Mouse (Mus musculus) heart, embryonic 12.5 days (tissue): ENCODE results near the gene Gm26938. TPM values are rescaled to one million over a fixed set of nuclear protein-coding genes. Genes with fewer than 3 reads are reported as not detected.

ENCODE experiments used
- ATAC-seq: fragments of 200-750 bp; cut with Nextera tagmentation; 2 replicates; pipeline ENCODE4 v1.8.0; 2017; ENCODE audit warnings: moderate TSS enrichment, moderate library complexity; ENCODE audit not compliant: insufficient number of reproducible peaks, low FRiP score
- H3K27ac ChIP-seq: fragments of 300-500 bp; sonication (generic); 2 replicates; pipeline ENCODE4 v1.5.1; 2016; ENCODE audit warnings: mild to moderate bottlenecking, moderate library complexity; ENCODE audit not compliant: poor library complexity, severe bottlenecking
- H3K27me3 ChIP-seq: fragments of 300-500 bp; sonication (generic); replicated peaks from 2 replicates; pipeline ENCODE4 v1.6.1; 2016; ENCODE audit warnings: mild to moderate bottlenecking, moderate library complexity
- H3K36me3 ChIP-seq: fragments of 300-500 bp; sonication (generic); 2 replicates; pipeline ENCODE4 v1.6.1; 2016; ENCODE audit warnings: mild to moderate bottlenecking, moderate library complexity
- H3K4me1 ChIP-seq: fragments of 300-500 bp; sonication (generic); replicated peaks from 2 replicates; pipeline ENCODE4 v1.6.1; 2016; ENCODE audit warnings: mild to moderate bottlenecking
- H3K4me2 ChIP-seq: fragments of 300-500 bp; sonication (generic); 2 replicates; pipeline ENCODE4 v1.6.1; 2016; ENCODE audit warnings: mild to moderate bottlenecking, moderate library complexity
- H3K4me3 ChIP-seq: fragments of 300-500 bp; sonication (generic); 2 replicates; pipeline ENCODE4 v1.5.1; 2016; ENCODE audit warnings: mild to moderate bottlenecking
- H3K9ac ChIP-seq: fragments of 300-500 bp; sonication (generic); 2 replicates; pipeline ENCODE4 v1.6.1; 2016; ENCODE audit warnings: mild to moderate bottlenecking, moderate library complexity
- H3K9me3 ChIP-seq: fragments of 300-500 bp; sonication (generic); replicated peaks from 2 replicates; pipeline ENCODE4 v1.6.1; 2016; ENCODE audit warnings: mild to moderate bottlenecking, moderate library complexity
- WGBS: fragments of 180-500 bp; shearing (Covaris S2); methylation state at CpG from one replicate; pipeline ENCODE4 v1.1.7; 2016; 5-methylcytosine and 5-hydroxymethylcytosine counted together
- polyA plus RNA-seq: library from polyadenylated mRNA; unstranded; fragments of >200 nt; fragmentation: Nextera tagmentation; extraction: Ambion mirVana; gene quantifications from 2 replicates; pipeline ENCODE4 v1.2.1, GENCODE M21; 2016

The Gm26938 gene
- polyA plus RNA-seq, 1 experiment from 2014 or later = not detected

DNA sequence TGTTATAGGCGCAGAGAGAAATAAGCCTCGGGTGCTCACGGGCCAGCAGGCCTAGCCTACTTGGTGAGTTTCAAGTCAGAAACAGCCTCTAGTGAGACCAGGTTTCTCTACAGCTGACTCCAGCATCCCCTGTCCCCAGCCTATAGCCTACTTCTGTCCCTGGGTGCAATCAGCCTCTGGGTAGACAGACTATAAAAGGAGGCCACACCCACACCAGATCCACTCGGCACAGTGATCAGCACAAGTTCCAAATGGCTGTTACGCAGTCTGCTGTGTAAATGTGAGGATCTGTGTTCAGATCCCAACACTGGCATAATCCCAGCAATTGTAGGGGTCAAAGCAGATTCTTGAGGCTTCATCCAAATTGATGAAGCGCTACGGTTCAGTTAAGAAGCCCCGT lies 23.0 kb downstream of the Gm26938 start:
- Histone ChIP-seq H3K27me3 (no peaks in the 10 kb centered on the region), H3K27ac (peak overlapping the region; percentile 88), H3K36me3 (peaks cover 30% of the 10 kb centered on the region), H3K4me1 (peaks cover 60% of the 10 kb centered on the region), H3K9ac (no peak overlapping the region), H3K4me3 (no peak overlapping the region), H3K9me3 (no peaks in the 10 kb centered on the region), H3K4me2 (peak overlapping the region; percentile 46; the same call in 1 of the 2 replicates)
- WGBS = 68% methylated on average over 8 of the region's 8 CpGs
- no peak for ATAC-seq

DNA sequence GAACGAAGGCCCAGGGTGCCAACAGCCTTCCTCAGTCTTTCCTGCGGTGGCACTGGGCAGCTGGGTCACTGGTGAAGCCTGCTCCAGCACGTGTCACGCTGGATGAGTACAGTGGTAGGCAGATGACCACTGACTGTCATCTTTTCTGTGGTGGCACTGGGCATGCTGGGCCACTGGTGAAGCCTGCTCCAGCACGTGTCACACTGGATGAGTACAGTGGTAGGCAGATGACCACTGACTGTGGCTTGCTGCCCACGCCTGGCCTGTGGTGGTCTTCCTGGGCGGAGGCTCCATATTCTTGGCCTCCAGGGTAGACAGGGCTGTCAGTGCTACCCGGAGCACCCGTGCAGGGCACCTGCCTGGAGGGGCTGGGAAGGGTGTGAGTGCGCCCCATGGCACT lies 24.3 kb downstream of the Gm26938 start:
- H3K4me2 ChIP-seq = no peak overlapping the region
- H3K36me3 ChIP-seq = peaks cover 30% of the 10 kb centered on the region
- H3K27me3 ChIP-seq = no peaks in the 10 kb centered on the region
- 91% methylated on average over 10 of the region's 10 CpGs for WGBS
- H3K4me3 ChIP-seq = no peak overlapping the region
- H3K9me3 ChIP-seq = no peaks in the 10 kb centered on the region
- no peak overlapping the region for H3K27ac ChIP-seq
- H3K4me1 ChIP-seq = peaks cover 73% of the 10 kb centered on the region
- no peak for ATAC-seq
- no peak overlapping the region for H3K9ac ChIP-seq

DNA sequence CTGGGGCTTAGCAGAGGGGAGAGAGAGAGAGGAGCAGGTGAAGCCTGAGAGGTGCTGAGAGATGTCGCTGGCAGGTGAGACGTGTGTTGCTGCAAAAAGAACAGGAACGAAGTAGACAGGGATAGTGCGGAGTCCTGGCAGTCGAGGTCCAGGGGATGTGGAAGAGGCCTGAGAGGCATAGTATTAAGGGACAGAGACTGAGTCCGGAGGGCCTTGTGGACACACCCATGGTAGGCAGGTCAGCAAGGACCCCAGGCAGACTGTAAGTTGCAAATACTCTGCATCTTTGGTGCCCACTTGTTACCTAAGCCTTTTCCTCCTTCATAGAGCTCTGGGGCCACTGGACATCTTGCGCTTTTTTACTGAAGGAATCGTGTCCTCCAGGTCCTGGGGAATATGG lies 25.0 kb downstream of the Gm26938 start:
- no peak for ATAC-seq
- Histone ChIP-seq H3K4me1 (peaks cover 80% of the 10 kb centered on the region), H3K27ac (peak overlapping the region; percentile 45), H3K36me3 (peaks cover 30% of the 10 kb centered on the region), H3K9me3 (no peaks in the 10 kb centered on the region), H3K9ac (no peak overlapping the region), H3K4me3 (no peak overlapping the region), H3K27me3 (no peaks in the 10 kb centered on the region), H3K4me2 (no peak overlapping the region)
- 84% methylated on average over 8 of the region's 8 CpGs for WGBS

DNA sequence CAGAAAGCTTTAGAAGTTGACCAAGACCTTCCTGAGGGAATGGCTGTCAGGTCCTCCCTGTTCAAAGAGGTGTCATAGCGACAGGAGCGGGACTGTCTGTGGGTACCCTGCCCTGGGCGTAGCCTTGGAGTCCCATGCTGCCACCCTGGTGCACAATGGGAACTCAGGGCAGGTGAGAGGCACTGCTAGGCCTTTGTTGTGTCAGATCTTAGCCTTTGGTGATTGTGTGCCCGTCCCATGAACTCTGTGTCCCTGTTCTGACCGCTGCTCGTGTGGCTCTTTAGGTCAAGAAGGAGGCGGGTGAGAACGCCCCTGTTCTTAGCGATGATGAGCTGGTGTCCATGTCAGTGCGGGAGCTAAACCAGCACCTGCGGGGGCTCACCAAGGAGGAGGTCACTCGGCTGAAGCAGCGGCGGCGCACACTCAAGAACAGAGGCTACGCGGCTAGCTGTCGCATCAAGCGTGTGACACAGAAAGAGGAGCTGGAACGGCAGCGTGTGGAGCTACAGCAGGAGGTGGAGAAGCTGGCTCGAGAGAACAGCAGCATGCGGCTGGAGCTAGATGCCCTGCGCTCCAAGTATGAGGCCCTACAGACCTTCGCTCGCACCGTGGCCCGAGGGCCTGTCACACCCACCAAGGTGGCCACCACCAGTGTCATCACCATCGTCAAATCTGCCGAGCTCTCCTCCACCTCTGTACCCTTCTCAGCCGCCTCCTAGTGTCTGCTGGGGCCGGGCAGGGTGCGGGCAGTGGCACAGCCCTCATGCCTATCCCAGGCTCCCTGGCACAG lies 26.2 kb downstream of the Gm26938 start:
- peaks cover 30% of the 10 kb centered on the region for H3K36me3 ChIP-seq
- H3K9ac ChIP-seq = no peak overlapping the region
- no peak overlapping the region for H3K4me2 ChIP-seq
- H3K27ac ChIP-seq = no peak overlapping the region
- no peak for ATAC-seq
- H3K9me3 ChIP-seq = no peaks in the 10 kb centered on the region
- H3K4me1 ChIP-seq = peaks cover 91% of the 10 kb centered on the region
- H3K27me3 ChIP-seq = no peaks in the 10 kb centered on the region
- H3K4me3 ChIP-seq = no peak overlapping the region
- 91% methylated on average over 33 of the region's 33 CpGs for WGBS

DNA sequence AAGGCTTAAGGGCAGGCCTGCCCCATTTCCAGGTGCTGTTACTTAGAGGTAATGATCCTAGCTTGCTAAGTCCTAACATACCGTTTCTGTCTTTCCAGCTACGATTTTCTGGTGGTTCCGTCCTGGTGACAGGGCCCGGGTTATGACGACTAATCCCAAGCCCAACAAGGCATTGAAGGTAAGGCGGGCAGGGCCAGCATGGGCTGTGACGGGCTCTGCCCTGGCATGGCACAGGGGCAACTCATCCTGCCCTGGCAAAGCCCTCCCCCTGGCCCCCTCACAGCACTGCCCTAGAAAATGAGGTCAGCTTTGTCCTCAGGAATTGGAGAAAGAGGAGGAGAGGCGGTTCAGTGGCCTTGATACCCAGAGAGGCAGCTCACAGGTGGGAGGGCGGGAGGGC lies 27.2 kb downstream of the Gm26938 start:
- ATAC-seq = no peak
- no peaks in the 10 kb centered on the region for H3K27me3 ChIP-seq
- H3K36me3 ChIP-seq = peaks cover 30% of the 10 kb centered on the region
- H3K9me3 ChIP-seq = no peaks in the 10 kb centered on the region
- H3K4me2 ChIP-seq = no peak overlapping the region; the same call in 1 of the 2 replicates
- 94% methylated on average over 9 of the region's 9 CpGs for WGBS
- peak overlapping the region; percentile 8; the same call in 1 of the 2 replicates for H3K9ac ChIP-seq
- no peak overlapping the region for H3K4me3 ChIP-seq
- H3K27ac ChIP-seq = peak overlapping the region; percentile 97; the same call in 1 of the 2 replicates
- peaks cover 91% of the 10 kb centered on the region for H3K4me1 ChIP-seq

DNA sequence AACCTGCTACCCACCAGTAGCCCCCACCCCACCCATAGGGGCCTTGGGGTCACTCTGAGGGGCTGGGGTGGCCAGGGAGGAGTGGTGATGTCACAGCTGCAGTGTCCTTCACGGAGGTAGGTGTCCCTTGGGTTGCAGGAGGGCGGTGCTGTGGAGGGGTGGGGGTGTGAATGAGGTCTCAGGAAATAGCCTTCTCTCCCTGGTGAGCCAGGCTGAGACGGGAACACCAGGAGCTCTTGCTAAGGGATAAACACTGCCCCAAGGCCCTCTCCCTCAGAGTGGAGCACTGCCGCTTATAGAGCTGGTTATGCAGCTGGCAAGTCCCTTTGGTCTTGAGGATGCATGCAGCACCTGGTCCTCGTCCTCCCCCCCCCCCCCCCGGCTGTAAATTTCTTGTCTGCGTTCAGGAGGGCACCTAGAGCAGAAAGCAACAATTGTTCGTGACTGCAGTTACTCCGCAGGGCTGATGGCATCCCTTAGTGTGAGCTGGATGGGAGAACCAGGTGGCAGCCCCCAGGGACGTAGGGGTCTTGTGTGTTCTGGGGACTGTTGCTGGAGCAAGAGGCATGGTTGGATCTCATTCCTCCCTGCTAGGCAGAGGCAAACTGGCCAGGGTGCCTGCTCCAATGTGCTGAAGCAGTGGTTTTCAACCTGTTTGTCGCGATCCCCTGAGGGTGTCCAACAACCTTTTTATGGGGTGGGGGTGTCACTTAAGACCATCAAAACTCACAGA lies 27.9 kb downstream of the Gm26938 start:
- Histone ChIP-seq H3K27me3 (no peaks in the 10 kb centered on the region), H3K36me3 (peaks cover 30% of the 10 kb centered on the region), H3K9me3 (no peaks in the 10 kb centered on the region), H3K27ac (peak overlapping the region; percentile 97), H3K4me1 (peaks cover 91% of the 10 kb centered on the region), H3K9ac (peak overlapping the region; percentile 71), H3K4me3 (peak overlapping the region; percentile 29), H3K4me2 (peak overlapping the region; percentile 97)
- WGBS = 45% methylated on average over 12 of the region's 12 CpGs
- ATAC-seq = no peak

DNA sequence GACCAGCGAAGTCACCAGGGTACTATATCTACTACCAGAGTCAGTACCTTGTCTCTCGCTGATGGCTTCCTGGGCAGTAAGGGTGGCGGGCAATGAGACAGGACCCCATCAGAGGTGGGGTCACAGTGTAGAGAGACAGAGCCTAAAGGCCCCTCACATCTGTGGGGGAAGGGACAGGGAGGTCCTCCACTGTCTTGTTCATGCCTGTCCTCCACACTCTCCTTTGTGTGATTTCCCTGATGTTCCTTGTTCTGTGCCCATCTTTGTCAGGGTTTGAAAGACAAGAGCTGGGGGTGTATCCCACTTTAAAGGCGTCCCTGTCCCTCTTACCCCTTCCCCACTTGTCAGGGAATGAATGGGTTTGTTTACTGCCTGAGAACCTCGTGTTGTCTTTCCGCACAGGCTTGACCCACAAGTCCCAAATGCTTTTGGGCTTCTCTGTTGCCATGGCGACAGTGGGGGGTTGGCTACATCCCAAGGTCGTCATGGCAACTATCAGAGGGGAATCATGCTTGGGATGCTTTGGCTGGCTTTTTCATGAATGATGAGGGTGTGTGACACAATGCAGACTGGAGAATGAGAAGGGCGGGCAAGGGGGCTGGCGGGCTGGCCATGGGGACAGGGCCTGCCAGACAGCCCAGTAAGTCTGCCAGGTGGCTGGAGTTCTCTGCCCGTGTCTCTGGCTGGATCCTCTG lies 28.6 kb downstream of the Gm26938 start:
- peak overlapping the region; percentile 29 for H3K4me3 ChIP-seq
- WGBS = 28% methylated on average over 11 of the region's 11 CpGs

DNA sequence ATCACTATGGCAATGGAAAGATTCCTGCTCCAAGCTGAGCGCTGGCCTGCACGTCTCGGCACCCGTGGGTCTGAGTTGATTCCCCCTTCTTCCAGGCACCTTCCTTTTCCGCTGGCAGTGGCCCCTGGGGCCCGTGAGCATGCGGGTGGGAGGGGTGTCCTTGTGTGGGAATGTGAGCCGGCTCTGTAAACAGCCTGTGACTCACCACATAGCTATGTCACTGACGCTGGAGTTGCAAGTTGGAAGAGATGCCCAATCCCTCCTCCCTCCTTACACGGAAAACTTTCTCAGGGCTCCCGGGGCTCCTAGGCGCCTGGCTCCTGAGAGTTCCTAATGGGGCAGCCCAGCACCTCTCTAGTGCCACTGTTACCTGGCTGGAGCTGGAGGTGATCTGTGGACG lies 29.3 kb downstream of the Gm26938 start:
- Histone ChIP-seq H3K36me3 (peaks cover 28% of the 10 kb centered on the region), H3K27ac (peak overlapping the region; percentile 97), H3K4me2 (peak overlapping the region; percentile 97), H3K4me3 (peak overlapping the region; percentile 29), H3K9ac (peak overlapping the region; percentile 75), H3K4me1 (peaks cover 96% of the 10 kb centered on the region), H3K9me3 (no peaks in the 10 kb centered on the region), H3K27me3 (no peaks in the 10 kb centered on the region)
- ATAC-seq = peak; percentile 76
- WGBS = 5% methylated on average over 13 of the region's 13 CpGs

More for the DNA sequence above, 28.6 kb downstream of the Gm26938 start:
- Histone ChIP-seq H3K27me3 (no peaks in the 10 kb centered on the region), H3K9ac (peak overlapping the region; percentile 71), H3K4me1 (peaks cover 91% of the 10 kb centered on the region), H3K27ac (peak overlapping the region; percentile 97), H3K4me2 (peak overlapping the region; percentile 97), H3K36me3 (peaks cover 30% of the 10 kb centered on the region), H3K9me3 (no peaks in the 10 kb centered on the region)
- peak; percentile 22; the same call in 1 of the 2 replicates for ATAC-seq

DNA sequence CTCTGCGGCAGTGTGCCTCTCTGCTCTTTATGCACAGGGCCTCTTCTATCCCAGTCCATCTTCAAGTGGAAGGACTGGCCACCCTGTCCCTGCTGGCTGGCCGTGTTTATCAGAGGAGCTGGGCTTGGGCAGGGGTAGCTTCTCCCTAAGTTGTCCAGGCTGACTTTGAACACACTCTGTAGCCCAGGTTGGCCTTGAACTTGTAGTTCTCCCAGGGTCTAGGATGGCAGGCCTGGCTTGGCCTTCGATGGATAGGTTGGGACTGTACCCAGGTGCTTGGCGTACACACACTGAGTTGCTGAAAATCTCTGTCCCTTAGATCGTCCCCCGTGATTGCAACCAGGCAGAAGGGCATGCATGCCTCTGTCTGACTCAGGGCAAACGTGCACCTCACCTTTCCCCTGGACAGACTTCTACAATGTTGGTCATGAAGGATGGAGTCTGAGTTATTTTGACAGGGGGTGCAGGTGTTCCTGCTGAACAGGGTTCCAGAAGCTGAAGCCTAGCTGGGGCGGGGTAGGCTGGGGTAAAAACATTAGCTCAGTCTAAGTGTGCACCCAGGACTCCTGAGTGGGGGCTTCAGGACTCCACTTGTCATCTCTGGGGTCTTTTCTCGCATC lies 30.1 kb downstream of the Gm26938 start:
- Histone ChIP-seq H3K27me3 (no peaks in the 10 kb centered on the region), H3K9ac (peak overlapping the region; percentile 75), H3K4me3 (no peak overlapping the region), H3K4me2 (peak overlapping the region; percentile 97; the same call in 1 of the 2 replicates), H3K36me3 (peaks cover 21% of the 10 kb centered on the region), H3K9me3 (no peaks in the 10 kb centered on the region), H3K4me1 (peaks cover 94% of the 10 kb centered on the region), H3K27ac (peak overlapping the region; percentile 97)
- WGBS = 70% methylated on average over 9 of the region's 9 CpGs
- ATAC-seq = no peak

DNA sequence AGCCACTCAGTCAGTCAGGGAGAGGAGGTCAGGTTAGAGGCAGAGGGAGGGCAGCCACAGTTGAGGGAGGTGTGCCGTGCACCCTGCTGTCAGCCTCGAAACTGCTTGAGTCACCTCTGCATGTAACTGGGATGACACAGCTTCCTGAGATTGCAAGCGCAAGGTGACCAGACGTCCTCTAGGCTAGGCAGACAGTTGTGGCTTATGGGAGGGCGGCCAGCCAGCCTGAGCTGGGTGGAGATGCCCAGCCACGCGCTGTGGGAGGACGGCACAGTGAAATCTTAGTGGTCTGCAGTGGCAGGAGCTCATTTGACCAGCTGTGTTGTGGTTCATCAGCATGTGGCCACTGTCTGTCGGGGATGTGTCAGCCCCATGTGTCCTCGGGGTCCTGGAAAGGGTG lies 31.3 kb downstream of the Gm26938 start:
- Histone ChIP-seq H3K27me3 (no peaks in the 10 kb centered on the region), H3K9ac (peak overlapping the region; percentile 53), H3K4me2 (peak overlapping the region; percentile 97), H3K4me3 (peak overlapping the region; percentile 87; the same call in 1 of the 2 replicates), H3K36me3 (peaks cover 9% of the 10 kb centered on the region), H3K4me1 (peaks cover 86% of the 10 kb centered on the region), H3K27ac (peak overlapping the region; percentile 97), H3K9me3 (no peaks in the 10 kb centered on the region)
- 35% methylated on average over 10 of the region's 10 CpGs for WGBS
- ATAC-seq = peak; percentile 43
